Mouse (Mus musculus) adrenal gland, postnatal 36 days (tissue): ENCODE data around the gene Crcp. TPM values are rescaled to one million over a fixed set of nuclear protein-coding genes. Genes with fewer than 3 reads are reported as not detected.

Source experiments
- DNase-seq, 2 experiments: peaks; one replicate each; pipeline ENCODE4 v3.0.0; 2021; ENCODE audit warnings: mixed read lengths in 1 of 2
- total RNA-seq, 2 experiments: library from RNA; stranded (reverse); gene quantifications; 2 replicates each; pipeline ENCODE4 v1.2.3; 2021

Gene Crcp
- total RNA-seq, 2 experiments from 2014 or later = 27.2 to 39.6 TPM

- DNase-seq = no peak
Observed at GRCm38 (mm10) chr5:130055688-130056087, 26.6 kb downstream of the Crcp start.

- no peak for DNase-seq
Observed at GRCm38 (mm10) chr5:130056303-130056702, 27.2 kb downstream of the Crcp start.

GRCm38 (mm10) chr5:130059413-130060328, 30.6 kb downstream of the Crcp start:
- peak in 1 of 2 experiments; percentile 44 for DNase-seq

DNA sequence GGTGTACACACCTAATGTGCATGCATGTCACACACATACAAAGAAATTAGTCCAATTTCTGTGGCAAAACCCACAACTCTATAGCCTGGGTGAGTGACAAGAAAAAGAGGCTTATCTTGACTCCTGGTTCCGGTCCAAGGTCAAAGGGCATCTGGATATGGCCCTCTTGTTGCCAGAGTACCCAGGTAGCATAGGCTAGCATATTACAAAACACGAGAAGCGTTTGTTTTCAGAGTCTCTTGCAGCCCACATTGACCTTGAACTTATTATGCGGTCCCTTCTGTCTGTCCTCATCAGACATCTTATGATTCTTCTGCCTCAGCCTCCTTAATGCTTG, 31.2 kb downstream of the Crcp start:
- no peak for DNase-seq

- no peak for DNase-seq
Observed at GRCm38 (mm10) chr5:130062096-130062495, 33.0 kb downstream of the Crcp start.

GRCm38 (mm10) chr5:130063760-130064159, 34.7 kb downstream of the Crcp start:
- no peak for DNase-seq

DNA sequence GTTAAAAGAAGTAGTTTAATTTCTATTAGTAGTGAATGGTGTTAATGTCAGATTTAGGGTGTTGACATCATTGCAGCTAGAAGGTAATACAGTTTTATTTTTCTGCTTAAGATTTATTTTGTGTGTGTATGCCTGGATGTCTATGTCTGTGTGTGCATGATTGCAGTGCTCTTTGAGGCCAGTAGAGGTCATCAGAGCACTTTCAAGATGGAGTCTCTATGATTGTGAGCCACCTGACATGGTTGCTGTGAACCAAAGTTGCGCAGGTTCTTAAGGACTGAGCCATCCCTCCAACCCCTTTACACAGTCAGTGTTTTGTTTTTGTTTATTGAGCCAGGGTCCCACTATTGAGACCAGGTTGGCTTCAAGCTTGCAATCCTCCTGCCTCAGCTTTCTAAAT, 36.5 kb downstream of the Crcp start:
- no peak for DNase-seq

DNA sequence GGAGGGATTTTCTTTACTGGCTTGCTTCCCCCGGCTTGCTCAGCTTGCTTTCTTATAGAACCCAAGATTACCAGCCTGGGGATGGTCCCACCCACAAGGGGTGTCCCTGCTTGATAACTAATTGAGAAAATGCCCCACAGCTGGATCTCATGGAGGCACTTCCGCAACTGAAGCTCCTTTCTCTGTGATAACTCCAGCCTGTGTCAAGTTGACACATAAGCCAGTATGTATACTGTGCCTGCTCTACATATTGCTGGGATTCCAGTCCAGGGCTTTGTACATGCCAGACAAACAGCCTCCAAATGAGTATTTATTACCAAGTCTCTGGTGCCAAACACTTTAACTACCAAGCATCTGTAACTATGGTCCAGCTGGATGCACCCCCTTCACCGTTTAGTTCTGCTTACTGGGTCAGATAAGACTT, 38.8 kb downstream of the Crcp start:
- no peak for DNase-seq

DNA sequence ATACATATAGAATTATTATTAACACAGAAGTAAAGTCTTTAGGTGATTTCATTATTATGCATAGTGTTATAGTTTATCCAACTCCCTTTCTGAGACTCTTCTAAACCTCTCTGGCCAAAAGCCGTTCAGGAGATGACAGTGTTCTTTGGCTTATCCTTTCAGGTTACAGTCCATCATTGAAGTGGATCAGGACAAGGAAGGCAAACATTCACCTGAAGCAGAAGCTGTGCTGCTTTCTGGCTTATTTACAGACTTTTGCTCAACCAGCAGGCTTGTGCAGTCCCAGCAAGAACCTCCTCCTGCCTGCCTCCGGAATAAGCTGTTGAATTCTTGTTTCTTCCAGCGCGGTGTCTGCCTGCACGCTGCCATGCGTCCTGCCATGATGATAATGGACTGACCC, 43.9 kb downstream of the Crcp start, which contains the start of gene Tpst1:
Gene Tpst1 (plus strand): TSS at position 301 of the 400 bp plus-strand sequence.
- no peak for DNase-seq

GRCm38 (mm10) chr5:130074491-130074890, 45.4 kb downstream of the Crcp start:
- DNase-seq = no peak

DNA sequence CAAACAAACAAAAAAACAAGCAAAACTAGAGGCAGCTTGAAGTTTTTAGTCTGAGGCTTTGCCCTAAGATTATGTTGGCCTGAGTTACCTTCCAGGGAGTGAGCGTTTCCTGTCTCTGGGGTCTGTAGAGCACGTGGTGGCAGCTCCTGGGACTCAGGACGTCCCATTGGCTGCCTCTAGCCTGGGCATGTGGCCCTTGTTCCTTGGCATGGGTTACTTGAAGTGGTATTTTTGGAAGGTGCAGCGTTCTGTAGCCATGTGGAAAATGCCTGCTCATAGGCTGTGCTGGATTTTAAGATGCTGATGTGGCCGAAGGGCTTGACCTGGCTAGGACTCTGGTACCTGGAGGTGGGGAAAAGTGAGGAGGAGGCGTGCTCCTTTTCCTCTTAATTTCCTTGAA, 47.3 kb downstream of the Crcp start:
- DNase-seq = no peak

- peak; percentile 32 to 34 for DNase-seq
Observed at GRCm38 (mm10) chr5:130078096-130078833, 49.2 kb downstream of the Crcp start.

DNA sequence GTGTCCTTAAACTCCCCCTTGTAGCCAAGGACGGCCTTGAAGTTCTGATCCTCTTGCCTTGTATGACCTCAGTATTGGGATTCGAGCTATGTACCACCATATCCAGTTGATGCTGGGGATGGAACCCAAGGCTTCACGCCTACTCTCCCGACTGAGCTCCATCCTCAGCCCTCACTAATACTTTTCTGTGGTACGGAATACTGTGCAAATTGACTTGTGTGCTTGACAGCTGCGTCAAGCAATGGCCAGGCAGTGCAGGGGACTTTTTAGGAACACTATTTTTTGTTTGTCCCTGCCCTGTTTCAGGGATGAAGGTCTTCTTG, 49.7 kb downstream of the Crcp start:
- DNase-seq = no peak

DNA sequence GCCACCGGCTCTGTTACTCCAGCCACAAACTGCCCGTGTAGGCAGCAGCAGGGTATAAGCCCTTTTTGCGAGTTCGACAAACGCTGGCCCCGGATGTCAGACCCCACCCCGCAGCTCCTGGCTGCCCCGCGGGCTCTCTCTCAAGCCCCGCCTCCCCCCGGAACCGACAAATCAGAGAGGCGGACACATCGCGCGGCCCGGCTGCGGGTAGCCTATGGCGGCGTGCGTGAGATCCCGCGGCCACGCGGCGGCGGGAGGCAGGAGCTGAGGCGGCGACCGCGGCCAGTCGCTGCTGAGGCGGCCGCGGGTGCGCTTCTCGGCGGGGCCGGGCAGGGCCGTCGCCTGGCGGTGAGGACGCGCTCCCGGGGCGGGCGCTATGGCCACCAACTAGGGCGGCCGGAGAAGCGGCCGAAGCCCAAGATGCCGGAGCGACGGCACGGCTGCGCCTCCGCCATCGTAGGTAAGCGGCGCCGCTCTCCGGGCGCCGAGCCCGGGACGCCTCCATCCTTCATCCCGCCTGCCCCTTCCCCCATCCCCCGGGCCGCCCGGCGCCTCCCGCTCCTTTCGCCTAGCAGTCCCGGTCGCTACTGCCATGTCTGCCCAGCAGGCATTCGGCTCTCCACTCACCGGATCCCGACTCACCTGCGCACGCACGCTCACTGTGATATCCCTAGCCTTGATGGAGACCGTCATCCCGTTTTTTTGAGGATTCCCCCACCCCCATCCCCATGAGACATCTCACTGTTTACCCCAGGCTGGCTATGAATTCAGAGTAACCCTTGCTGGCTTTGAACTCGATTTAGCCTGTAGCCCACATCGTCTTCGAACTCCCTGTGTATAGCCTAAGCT, 50.3 kb downstream of the Crcp start:
- peak; percentile 96 to 98 for DNase-seq

DNA sequence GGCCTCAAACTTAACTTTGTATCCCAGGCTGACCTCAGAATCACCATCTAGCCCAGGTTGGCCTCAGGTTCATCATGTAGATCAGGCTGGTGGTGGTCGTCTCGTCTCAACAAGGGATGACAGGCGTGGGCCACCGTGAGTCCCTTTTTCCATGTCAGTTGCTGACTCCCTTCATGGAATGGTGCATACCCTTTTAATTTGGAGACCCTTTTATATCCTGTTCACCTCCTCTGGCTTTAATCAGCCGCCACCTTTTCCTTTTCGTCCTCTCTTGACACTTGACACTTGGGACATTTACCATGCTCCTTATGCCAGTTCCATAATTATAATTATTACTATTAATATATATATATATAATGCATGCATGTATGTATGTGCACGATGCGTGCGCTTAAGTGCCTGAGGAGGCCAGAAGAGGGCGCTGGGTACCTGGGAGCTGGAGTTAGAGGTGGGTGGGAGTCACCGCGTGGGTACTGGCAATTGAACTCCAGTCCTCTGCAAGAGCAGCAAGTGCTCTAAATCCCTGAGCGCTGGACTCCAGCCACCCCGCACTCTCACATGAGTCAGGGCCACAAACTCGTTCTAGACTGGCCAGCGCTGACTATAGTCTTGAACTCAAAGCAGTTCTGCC, 51.1 kb downstream of the Crcp start:
- DNase-seq = peak in 1 of 2 experiments; percentile 28

- no peak for DNase-seq
Observed at GRCm38 (mm10) chr5:130081181-130081881, 52.2 kb downstream of the Crcp start.

GRCm38 (mm10) chr5:130082431-130082830, 53.3 kb downstream of the Crcp start:
- DNase-seq = peak in 1 of 2 experiments; percentile 51

DNA sequence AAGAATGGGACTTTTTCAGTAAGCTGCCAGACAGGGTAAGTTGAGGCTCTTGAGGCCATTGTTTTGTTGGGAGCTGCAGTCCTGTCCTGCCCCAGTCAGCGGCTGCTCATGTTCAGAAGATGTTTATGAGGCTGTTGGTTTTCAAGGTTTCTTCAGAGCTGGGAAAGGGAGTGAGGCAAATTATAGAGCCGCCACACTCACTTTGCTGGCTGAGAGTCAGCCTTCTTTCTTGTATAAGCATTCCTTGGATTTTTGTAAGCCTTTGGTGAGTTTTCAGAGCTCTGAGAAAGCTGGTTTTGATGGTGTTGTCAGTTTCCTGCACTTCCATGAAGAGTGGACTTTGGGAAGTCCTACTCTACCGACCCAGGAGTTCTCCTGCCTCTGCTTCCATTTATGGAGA, 55.2 kb downstream of the Crcp start:
- no peak for DNase-seq

GRCm38 (mm10) chr5:130088008-130088407, 58.9 kb downstream of the Crcp start:
- DNase-seq = no peak

GRCm38 (mm10) chr5:130088612-130089011, 59.5 kb downstream of the Crcp start:
- no peak for DNase-seq

DNA sequence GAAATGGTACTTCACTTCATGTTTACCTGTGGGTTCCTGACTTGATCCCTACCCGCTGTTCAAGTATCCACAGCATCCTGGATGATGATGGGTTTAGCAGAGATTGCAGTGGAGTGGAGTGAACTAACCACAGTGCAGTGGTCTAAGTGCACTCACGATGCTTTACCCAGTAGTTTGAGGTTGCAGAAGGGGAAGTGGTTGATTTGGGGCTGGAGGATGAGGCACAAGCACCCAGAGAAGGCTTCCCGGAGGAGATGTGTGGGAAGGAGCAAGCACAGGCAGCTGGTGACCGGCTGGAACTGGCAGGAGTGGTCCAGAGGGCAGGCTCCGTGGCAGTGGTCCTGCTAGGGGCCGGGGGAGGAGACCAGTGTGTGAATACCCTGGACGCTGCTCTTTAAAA, 60.1 kb downstream of the Crcp start:
- DNase-seq = no peak
